Mouse (Mus musculus): Measurements from ENCODE around the gene Gm4791. TPM values are rescaled to one million over a fixed set of nuclear protein-coding genes. Genes with fewer than 3 reads are reported as not detected.

Gm4791 gene
- not detected in 3 replicates for total RNA-seq (2017)

DNA sequence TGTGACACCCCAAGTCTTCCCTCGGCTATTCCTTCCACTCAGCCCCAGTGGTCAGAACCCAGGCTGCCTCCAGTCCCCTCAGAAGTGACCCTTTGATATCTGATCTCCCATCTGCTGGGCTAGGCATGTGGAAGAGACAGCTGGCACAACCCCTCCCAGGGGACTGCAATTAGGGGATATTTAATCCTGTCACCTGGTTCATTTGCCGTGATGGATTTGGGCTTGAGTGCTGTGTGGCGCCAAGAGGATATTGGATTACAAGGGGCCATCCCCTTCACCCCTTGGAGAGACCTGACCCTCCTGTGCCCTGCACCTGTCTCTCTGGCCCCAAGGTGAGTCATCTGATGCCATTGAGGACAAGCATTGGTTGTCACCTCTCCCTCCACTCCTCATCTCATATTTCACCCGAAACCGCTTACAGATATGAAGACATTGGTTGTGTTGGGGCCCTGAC, at the start of gene Gm4791:
Gene Gm4791 (plus strand): TSS at position 404 of the 454 bp plus-strand sequence.
- no peak for ATAC-seq (replicated peaks; ENCODE audit: insufficient number of reproducible peaks, low FRiP score, low TSS enrichment, poor library complexity, severe bottlenecking)

DNA sequence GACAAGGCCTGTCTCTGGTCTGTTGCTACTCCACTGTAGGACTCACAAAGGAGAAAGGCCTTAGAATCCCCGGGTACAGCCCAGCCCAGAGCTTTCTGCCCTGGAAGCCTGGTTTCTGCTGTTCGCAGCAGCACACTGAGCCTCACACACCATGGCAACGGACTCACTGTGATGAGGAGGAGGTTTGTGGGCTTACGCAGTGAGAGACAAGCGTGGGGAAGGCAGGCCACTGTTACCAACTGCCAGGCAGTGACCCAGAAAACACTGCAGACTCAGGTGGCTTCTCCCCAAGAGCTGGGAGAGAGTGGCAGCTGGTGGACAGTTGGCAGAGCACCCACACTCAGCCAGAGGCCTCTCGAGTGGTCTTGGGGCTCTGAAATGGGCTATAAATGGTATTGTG, 42.3 kb upstream of the Gm4791 start:
- no peak for ATAC-seq (replicated peaks; ENCODE audit: insufficient number of reproducible peaks, low FRiP score, low TSS enrichment, poor library complexity, severe bottlenecking)

DNA sequence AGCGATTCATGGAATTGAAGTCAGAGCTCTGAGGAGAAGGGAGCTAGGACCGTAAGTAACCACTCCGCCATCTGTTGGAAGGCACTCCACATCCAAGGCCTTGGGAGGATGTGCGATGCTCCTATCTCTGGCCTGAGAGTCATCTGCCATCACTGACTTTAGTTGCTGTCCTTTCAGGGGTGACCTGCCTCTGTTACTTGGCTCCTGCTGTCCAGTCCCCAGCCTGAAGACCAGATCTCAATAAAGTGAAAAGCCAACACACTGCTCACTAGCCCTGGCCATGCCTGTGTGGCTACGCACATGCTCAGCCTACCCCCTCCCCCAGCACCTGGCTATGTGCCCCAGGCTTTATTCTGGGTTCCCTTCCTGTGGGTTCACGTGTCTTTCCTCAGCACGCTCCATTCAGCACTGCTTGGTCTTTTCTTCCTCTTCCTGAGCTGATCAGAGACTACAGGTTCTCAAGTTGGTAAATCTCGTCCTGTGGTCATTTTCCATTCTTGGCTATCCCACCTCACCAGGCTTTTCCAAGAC, 41.1 kb upstream of the Gm4791 start:
- no peak for ATAC-seq (replicated peaks; ENCODE audit: insufficient number of reproducible peaks, low FRiP score, low TSS enrichment, poor library complexity, severe bottlenecking)

DNA sequence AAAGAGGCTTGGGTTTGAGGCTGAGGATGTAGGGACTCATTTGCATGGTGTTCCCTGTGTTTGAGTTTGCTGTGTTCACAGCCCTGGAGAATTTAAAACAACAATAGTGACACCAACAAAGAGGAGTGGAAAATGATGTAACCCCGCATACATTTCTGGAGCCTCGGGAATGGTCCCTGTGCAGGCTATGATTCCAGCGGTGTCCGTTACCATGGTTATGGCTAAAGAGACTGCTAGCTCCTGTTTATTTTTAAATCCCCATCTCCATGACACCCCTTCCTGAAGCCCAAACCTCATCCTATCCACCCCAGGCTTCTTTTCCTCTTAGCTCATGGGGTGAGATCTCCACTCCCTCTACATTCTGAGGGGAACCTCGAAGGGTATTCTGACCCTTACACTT, 32.5 kb upstream of the Gm4791 start:
- ATAC-seq (replicated peaks; ENCODE audit: insufficient number of reproducible peaks, low FRiP score, low TSS enrichment, poor library complexity, severe bottlenecking), result no peak

DNA sequence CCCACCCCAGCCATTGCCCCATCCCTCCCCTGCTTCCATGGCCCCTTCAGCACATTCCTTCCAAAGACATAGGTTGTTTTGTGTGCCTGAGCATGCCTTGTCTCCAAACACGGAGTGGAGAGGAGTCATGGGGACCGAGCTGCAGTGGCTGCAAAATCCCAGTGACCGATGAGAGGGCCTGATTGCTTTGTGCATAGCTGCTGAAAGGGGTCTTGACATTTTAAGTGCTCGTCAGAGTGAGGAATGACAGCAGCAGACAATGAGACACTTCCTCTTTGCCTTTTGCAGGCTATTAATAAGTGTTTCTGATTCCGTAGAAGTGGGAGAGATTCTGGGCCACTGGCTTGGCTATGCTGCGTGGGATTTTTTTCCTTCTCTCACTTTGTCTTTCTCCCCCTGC, 29.6 kb upstream of the Gm4791 start:
- ATAC-seq (replicated peaks; ENCODE audit: insufficient number of reproducible peaks, low FRiP score, low TSS enrichment, poor library complexity, severe bottlenecking), result no peak

DNA sequence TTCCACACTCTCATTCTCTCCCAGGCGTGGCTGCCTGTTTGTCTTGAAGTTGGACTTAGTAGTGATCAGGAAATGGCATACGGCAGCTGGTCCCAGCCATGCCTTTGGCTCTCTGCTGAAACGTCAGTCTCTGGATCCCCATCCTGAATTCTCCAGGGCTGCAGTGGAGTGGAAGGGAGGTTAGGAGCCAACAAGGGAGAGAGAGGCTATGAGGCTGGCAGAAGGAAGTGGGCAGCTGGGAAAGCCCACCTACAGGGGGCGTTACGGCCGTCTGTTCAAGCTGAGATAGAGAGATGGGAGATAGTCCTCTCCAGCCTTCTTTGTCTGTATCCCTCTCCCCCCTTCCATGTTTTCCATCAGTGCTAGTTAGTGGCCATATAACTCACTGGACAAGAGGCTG, 29.1 kb upstream of the Gm4791 start:
- no peak for ATAC-seq (replicated peaks; ENCODE audit: insufficient number of reproducible peaks, low FRiP score, low TSS enrichment, poor library complexity, severe bottlenecking)

DNA sequence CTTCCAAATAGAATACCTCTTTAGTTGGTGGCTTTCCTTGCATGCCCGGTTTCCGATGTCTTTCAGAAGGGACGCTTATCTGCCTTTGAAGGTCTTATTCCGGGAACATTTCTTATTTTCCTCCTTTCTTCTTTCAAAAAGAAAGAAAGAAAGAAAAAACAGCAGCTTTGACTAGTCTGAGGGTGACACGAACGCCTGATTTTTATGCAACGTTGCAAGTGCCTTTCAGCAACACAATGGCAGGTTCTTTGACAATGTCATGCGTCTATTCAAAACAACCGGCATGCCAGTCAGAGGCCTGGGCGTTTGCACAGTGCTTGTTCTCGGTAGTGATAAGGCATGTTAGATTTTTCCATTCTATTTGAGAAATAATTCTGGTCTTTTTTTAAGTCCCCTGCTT, 19.7 kb upstream of the Gm4791 start:
- no peak for ATAC-seq (replicated peaks; ENCODE audit: insufficient number of reproducible peaks, low FRiP score, low TSS enrichment, poor library complexity, severe bottlenecking)

DNA sequence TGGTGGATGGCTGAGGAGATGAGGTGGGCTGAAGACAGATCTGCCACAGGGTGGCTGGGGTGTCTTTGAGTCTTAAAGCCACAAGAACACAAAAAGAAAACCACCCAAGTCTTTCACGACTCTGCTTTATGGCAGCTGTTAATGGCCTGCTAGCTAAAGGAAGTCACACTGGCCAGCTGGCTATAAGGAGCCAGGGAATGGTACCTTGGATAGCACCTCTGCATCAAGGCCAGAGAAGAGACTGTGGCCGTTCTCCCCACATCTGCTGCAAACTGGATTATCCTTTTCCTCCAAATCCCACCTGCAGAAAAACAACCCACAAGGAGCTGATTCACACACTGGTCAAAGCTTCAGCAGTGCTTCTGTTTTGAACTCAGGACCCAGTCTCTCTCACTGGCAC, 18.4 kb upstream of the Gm4791 start:
- no peak for ATAC-seq (replicated peaks; ENCODE audit: insufficient number of reproducible peaks, low FRiP score, low TSS enrichment, poor library complexity, severe bottlenecking)

DNA sequence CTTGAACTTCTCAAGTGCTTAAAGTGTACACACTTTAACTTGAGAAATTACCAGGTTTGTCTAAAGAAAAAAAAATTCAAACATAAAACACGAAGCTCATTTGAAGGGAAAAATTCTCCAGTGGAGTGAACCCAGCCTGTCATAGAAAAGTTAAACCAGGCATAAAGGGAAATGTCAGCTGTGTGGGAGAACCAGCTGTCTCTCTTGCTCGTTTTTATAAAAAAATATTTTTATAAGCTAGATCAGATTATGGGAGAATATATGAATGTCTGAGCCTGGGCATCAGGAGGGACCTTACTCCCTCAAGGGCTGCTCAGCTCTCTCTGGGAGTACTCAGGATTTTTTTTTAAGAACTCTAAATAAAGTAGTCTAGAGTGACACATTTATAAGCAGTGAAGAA, 15.1 kb upstream of the Gm4791 start:
- no peak for ATAC-seq (replicated peaks; ENCODE audit: insufficient number of reproducible peaks, low FRiP score, low TSS enrichment, poor library complexity, severe bottlenecking)

DNA sequence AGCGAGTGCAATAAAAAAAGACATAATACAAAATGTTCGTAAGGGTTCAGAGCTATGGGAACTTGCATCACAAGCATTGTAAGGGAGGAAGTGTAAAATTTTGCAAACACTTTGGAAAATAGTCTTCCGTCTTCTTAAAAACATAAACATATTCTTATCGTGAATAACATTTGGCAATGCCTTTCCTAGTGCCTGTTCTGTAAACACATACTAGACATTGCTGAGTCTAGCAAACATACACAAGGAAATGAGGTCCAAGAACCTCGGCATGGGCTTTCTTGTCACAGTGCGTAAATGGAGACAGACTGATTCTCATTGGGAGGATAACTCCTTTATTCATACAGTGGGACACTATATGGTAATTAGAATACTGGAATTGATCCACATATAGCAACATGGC, 43.0 kb downstream of the Gm4791 start:
- no peak for ATAC-seq (replicated peaks; ENCODE audit: insufficient number of reproducible peaks, low FRiP score, low TSS enrichment, poor library complexity, severe bottlenecking)

All from monocyte, adult 5-6 weeks (primary cell).